Mouse (Mus musculus) brain, embryonic 14.5 days (tissue): Measurements from ENCODE around the gene Rab1b. TPM values are rescaled to one million over a fixed set of nuclear protein-coding genes. Genes with fewer than 3 reads are reported as not detected.

Experiments
- DNase-seq: peaks from one replicate; pipeline ENCODE4 v3.0.0-alpha.2; 2011; ENCODE audit warnings: low read depth
- CTCF ChIP-seq: fragments of 200-500 bp; IDR thresholded peaks from 2 replicates; pipeline ENCODE4 v1.5.1; 2012; ENCODE audit warnings: inconsistent platforms, mild to moderate bottlenecking, moderate library complexity, borderline replicate concordance; ENCODE audit not compliant: insufficient read depth, insufficient read length; ENCODE audit errors: extremely low read depth
- POLR2A ChIP-seq: fragments of 200-500 bp; IDR thresholded peaks from 2 replicates; pipeline ENCODE4 v1.6.1; 2012; ENCODE audit warnings: mild to moderate bottlenecking, inconsistent platforms, borderline replicate concordance; ENCODE audit not compliant: poor library complexity, insufficient read depth, insufficient read length, severe bottlenecking; ENCODE audit errors: extremely low read depth
- polyA plus RNA-seq: library from polyadenylated mRNA; depleted of rRNA; stranded (reverse); fragments of >200 nt; gene quantifications from 2 replicates; pipeline ENCODE4 v1.2.3, GENCODE M21; 2012

The Rab1b gene
- polyA plus RNA-seq, 1 experiment, result 195 TPM

DNA sequence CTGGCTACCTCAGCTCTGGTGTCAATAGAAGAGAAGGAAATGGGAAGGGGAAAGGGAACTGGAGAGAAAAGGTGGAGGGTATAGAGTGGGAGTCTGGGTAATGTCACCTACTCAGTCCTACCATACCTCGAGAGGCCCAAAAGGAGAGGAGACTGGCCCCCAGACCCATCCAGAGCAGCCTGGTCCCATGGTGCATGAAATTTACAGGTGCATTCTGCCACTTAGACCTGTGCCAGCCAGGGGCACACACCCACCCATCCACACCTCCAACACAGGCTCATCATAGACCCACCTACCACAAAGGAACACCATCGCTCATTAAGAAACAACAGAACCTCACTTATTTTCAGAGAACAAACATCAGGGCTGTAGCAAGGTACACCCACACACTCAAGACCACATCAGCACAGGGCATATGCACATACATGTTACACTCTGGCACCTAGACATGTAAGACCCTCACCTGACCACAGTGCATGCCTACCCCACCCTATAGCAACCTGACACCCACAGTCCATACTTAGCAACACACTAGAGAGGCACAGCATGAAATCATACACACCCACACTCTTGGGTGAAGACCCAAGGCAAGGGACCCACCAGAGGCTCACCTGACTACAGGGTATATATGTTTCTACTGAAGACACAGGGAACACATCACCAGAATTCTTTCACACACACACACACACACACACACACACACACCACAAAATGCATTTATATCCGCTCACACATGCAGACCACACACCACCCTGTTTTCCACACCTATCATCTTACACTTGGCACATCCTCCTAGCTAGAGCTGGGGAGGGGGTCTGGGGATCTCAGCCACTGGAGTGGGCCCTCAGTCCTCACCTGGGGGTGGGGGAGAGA, 22.7 kb downstream of the Rab1b start:
- TF ChIP-seq POLR2A, result no peak
- TF ChIP-seq CTCF, result no peak
- no peak for DNase-seq

DNA sequence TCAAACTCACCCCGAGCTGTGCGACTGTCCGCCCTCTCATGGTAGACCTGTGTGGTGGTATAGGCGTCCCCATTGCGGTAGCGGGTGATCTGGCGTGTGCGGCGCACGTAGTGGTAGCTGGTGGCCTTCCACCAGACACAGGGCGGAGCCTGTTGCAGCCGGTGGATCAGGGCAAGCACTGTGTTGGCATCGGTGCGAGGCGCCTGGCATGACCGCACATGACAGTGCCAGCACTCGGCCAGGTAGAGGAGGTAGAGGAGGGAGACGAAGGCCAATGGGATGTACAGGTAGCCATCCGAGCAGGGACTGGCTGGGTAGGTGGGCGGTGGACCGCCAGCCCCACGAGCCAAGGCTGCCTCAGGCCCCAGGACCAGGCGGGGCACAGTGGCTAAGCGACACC, 24.3 kb downstream of the Rab1b start:
- DNase-seq, result no peak
- no peak for TF ChIP-seq POLR2A
- TF ChIP-seq CTCF, result no peak

DNA sequence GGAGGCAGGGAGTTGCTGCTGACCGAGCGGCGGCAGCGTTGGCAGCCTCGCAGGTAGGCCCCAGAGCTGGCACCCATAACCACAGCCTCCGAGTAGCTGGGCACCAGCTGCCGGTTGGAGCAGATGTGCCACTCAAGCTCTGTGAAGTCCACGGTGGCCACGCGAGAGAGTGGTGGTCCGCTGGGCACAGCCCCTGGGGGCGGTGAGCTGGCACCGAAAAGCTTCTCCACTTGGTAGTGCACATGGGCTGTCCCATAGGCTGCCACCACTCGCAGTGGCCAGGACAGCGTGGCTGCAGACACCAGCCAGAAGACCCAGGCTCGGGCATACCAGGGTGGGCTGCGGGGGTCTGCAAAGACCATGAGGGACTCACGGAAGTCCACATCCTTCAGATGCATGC, 24.9 kb downstream of the Rab1b start:
- DNase-seq, result no peak
- TF ChIP-seq POLR2A (no peak), CTCF (no peak)

DNA sequence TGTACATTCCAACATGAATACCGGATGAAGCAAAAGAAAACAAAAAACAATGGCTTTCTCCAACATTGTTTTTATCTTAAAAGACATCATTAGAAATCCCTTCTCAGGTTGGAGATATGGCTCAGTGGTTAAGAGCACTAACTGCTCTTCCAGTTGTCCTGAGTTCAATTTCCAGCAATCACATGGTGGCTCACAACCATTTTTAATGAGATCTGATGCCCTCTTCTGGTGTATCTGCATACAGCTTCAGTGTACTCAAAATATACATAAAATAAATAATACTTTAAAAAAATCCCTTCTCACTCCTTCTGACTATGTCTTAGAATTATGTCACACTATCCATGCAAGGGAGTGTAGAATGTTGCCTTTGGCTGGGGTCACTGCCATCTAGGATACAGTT, 27.6 kb downstream of the Rab1b start:
- no peak for DNase-seq
- TF ChIP-seq POLR2A, result no peak
- TF ChIP-seq CTCF, result no peak

DNA sequence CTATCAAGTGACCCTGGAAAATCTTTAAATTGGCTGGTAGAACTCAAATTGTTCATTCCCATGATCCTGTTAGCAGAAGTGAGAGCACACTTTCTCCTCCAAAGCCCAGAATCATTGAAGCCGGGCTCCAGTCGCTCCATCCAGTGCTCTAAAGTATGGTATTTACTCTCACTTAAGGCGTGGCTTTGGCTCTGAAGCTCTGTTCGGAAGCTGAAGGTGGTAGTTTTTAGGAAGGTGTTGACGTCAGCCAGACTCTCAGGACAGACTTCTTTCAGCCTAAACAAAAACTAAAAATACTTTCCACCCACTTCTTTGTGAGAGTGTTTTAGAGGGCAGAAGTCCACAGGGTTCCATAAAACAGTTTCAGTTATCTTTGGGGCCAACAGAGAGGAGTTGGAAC, 33.4 kb downstream of the Rab1b start:
- no peak for DNase-seq
- no peak for TF ChIP-seq POLR2A

DNA sequence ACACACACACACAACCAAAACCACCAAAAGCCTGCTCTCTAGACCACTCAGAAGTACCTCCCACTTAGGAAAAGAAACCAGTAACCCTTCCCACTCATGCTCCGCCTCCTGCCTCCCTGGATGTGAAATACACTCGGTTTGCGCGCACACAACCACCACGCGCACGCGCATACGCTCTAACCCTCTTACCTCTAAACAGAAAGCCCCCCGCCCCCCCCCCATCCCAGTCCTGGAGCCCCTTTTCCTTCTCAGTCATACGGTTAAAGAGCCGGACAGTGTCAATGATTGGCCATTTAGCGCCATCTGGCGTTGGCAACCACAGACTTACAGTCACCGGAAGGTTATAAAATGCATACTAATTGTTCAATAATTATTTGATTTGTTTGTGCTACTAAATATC, 33.8 kb downstream of the Rab1b start:
- DNase-seq, result peak; percentile 87
- no peak for TF ChIP-seq POLR2A
- TF ChIP-seq CTCF, result peak; percentile 69; the same call in 1 of the 2 replicates

DNA sequence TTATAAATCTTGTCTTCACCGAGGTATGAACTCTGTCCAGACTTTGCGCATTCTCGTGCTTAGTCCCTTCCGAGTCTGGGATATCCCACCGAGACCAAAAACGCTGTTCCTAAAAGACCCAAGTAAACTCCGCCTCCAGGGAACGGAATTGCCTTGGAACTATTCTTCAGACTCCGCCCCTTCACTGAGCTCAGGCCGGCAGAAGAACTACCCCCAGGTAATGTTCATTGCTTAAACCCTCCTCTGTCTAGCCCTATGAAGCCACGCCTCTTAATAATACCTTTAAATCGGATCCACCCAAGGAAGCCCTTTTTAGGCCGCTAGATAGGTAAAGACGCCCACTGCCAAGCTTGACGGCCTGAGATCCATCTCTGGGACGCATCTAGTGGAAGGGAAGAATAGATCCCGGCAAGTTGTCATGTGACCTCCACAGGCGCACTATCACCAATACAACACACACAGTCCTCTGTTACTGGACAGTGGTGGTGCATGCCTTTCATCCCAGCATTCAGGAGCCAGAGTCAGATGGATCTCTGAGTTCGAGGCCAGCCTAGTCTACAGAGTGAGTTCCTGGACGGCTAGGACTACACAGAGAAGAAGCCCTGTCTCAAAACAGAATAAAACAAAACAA, 34.4 kb downstream of the Rab1b start:
- no peak for DNase-seq
- no peak for TF ChIP-seq POLR2A
- TF ChIP-seq CTCF, result no peak

DNA sequence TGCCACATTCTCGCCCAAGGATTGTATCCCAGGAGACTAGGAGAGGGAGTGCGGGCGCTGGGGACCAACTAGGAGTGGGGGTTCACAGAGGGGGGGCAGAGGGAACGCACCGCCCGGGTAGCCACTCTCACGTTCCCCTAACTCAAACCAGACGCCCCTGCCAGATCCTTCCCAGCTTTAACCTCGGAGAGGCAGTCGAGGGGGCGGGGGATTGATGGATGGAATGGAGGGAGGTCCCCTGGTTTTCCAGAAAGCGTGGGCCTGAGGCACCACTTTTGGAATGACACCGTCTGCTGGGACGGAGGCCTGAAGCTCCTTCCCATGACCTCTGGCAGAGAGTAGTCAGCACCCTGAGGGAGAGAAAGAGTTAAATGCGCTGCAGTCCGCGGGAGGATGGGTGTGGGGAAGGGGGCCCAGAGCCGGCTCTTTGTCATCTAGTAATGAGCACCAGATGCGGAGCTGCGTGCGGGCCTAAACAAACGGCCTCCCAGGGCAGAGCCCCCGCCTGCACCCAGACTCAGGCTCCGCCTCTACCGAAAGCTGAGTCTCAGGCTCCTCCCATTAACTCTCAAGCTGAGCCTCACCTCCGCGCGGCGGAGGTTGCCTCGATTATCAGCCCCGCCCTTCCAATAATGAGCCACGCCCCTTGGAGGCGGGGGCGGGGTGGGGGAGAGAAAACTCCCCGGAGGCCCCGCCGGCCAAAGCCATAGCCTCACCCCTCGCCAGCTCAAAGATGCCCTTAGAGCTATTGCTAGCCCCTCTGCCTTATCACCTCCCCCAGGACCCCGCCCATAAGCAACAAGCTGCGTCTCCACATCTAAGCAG, 35.1 kb downstream of the Rab1b start:
- peak; percentile 94 for DNase-seq
- TF ChIP-seq POLR2A (no peak), CTCF (no peak)

DNA sequence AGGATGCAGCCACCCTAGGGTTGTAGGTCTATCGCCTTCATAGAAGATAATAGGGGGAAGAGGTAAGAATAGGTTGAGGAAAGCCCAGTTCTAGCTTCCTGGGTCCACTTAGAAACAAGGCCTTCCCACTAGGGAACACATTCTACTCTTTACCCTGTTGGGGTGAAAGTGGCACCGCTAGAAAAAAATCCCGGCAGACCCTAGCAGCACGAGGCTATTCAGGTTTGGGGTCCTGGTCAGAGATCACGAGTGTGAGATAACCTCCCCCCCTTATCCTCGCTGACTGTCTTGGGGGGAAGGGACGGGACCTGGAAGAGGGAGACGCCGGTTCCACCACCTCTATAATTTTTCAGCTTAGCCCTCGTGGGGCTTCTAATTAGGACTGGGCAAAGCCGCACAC, 35.8 kb downstream of the Rab1b start:
- DNase-seq, result no peak
- TF ChIP-seq CTCF (no peak), POLR2A (no peak)

DNA sequence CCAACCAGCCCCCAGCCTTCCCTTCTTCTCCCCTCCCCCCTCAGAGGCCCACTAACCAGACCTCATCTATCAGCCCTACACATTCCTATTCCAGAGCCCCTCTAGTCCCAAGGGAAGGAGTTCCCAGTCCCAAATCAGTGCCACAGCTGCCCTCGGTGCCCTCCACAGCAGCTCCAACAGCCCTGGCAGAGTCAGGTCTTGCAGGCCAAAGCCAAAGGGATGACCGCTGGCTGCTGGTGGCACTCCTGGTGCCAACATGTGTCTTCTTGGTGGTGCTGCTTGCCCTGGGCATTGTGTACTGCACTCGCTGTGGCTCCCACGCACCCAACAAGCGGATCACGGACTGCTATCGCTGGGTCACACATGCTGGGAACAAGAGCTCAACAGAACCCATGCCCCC, 36.9 kb downstream of the Rab1b start:
- no peak for TF ChIP-seq POLR2A
- TF ChIP-seq CTCF, result no peak
- no peak for DNase-seq

DNA sequence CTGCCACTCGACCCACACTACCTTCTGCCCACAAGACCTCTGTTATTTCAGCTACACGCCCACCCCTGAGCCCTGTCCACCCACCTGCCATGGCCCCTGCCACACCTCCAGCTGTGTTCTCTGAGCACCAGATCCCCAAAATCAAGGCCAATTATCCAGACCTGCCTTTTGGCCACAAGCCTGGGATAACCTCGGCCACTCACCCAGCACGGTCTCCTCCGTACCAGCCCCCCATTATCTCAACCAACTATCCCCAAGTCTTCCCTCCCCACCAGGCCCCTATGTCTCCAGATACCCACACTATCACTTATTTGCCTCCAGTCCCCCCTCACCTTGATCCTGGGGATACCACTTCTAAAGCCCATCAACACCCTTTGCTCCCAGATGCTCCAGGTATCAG, 37.4 kb downstream of the Rab1b start:
- TF ChIP-seq POLR2A, result no peak
- no peak for DNase-seq

DNA sequence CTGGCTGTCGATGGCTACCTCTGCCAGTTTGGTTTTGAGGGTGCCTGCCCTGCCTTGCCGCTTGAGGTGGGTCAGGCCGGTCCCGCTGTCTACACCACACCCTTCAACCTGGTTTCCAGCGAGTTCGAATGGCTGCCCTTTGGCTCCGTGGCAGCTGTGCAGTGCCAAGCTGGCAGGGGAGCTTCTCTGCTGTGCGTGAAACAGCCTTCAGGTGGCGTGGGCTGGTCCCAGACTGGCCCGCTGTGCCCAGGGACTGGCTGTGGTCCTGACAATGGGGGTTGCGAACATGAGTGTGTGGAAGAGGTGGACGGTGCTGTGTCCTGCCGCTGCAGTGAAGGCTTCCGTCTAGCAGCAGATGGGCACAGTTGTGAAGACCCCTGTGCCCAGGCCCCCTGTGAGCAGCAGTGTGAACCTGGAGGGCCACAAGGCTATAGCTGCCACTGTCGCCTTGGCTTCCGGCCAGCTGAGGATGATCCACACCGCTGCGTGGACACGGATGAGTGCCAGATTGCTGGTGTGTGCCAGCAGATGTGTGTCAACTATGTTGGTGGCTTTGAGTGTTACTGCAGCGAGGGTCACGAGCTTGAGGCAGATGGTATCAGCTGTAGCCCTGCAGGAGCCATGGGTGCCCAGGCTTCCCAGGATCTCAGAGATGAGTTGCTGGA, 38.2 kb downstream of the Rab1b start:
- TF ChIP-seq POLR2A (no peak), CTCF (peak; percentile 1; the same call in 1 of the 2 replicates)
- no peak for DNase-seq
